Mouse (Mus musculus) layer of hippocampus, adult 9-10 months (tissue): ENCODE results near the gene Ccdc34.

ENCODE experiments used
- DNase-seq: peaks from one replicate; pipeline ENCODE4 v3.0.0; 2022; ENCODE audit warnings: low spot score

Ccdc34 gene

DNA sequence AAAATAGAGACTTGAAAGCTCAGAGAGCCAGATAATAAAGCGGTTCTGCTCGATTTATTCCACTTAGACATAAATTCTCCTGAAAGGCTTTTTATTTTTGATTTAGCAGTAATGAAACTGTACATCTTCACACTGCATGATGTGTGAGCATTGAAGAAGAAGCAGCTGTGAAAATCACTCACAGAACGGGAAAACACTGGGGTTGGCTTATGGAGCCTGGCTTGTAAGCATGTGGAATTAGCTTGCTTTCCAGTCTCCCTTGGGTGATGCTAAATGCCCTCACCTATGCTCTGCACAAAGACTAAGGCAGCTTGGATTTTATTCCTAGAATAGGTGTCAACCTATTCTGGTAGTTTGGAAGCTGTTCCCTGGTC, 198.1 kb downstream of the Ccdc34 start:
- no peak for DNase-seq

DNA sequence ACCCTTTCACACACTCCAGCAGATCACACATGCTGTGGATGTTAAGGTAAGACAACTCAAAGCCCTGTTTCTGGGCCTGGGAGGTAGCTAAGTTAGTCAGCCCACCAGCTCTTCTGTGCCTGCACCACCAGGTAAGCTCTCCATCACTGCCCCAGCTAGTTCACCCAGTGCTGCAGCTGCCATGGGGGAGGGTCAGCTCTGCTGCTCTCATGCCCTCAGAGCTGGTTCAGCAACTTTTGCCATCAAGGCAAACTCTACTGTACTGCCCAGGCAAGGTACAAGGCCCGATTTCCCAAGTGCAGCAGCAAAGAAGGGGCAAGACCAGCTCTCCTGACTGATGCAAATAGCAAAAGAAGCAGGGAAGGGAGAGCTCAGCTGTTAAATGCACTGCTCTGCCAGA, 202.9 kb downstream of the Ccdc34 start:
- no peak for DNase-seq

DNA sequence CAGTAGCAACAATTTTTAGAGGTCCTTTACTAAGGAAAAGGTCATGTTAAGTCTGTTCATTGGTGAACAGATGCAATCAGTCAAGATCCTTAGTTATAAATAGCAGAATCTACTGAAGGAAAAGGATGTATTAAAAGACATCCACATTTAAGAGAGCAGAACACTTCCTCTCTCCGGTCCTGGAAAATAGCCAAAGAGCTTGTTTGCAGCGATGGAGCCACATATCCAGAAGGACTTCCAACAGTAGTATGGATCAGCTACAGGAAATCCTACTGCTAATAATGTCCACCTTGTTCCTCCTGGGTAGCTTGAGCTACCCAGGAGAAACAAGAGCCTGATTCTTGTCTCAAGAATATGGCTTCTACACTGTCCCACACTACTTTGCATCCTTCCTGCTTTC, 205.2 kb downstream of the Ccdc34 start:
- no peak for DNase-seq
